Mouse (Mus musculus) midbrain, embryonic 15.5 days (tissue): ENCODE data around the gene Rbak. TPM values are rescaled to one million over a fixed set of nuclear protein-coding genes. Genes with fewer than 3 reads are reported as not detected.

Experiments used
- ATAC-seq: fragments of 200-750 bp; cut with Nextera tagmentation; replicated peaks from 2 replicates; pipeline ENCODE4 v1.8.0; 2017; ENCODE audit warnings: moderate TSS enrichment
- H3K27ac ChIP-seq: fragments of 300-500 bp; sonication (generic); 2 replicates; pipeline ENCODE4 v1.5.1; 2015; ENCODE audit warnings: mild to moderate bottlenecking, inconsistent platforms
- H3K27me3 ChIP-seq: fragments of 300-500 bp; sonication (generic); replicated peaks from 2 replicates; pipeline ENCODE4 v1.6.1; 2015; ENCODE audit warnings: inconsistent platforms
- H3K36me3 ChIP-seq: fragments of 300-500 bp; sonication (generic); replicated peaks from 2 replicates; pipeline ENCODE4 v1.6.1; 2015; ENCODE audit warnings: inconsistent platforms
- H3K4me1 ChIP-seq: fragments of 300-500 bp; sonication (generic); 2 replicates; pipeline ENCODE4 v1.6.1; 2015; ENCODE audit warnings: inconsistent platforms
- H3K4me2 ChIP-seq: fragments of 300-500 bp; sonication (generic); 2 replicates; pipeline ENCODE4 v1.6.1; 2015; ENCODE audit warnings: inconsistent platforms, mild to moderate bottlenecking, moderate library complexity
- H3K4me3 ChIP-seq: fragments of 300-500 bp; sonication (generic); 2 replicates; pipeline ENCODE4 v1.5.1; 2015; ENCODE audit warnings: mild to moderate bottlenecking, inconsistent platforms
- H3K9ac ChIP-seq: fragments of 300-500 bp; sonication (generic); 2 replicates; pipeline ENCODE4 v1.6.1; 2015; ENCODE audit warnings: mild to moderate bottlenecking, inconsistent platforms
- H3K9me3 ChIP-seq: fragments of 300-500 bp; sonication (generic); 2 replicates; pipeline ENCODE4 v1.6.1; 2016; ENCODE audit warnings: inconsistent platforms
- WGBS: fragments of 180-500 bp; shearing (Covaris S2); methylation state at CpG from one replicate; pipeline ENCODE4 v1.1.7; 2015; ENCODE audit warnings: mixed read lengths; 5-methylcytosine and 5-hydroxymethylcytosine counted together
- microRNA-seq: library from miRNA; unstranded; fragments of <30 nt; microRNA quantifications from one replicate; pipeline ENCODE4, GENCODE M21; 2016
- polyA plus RNA-seq: library from polyadenylated mRNA; unstranded; fragments of >200 nt; fragmentation: Nextera tagmentation; extraction: Ambion mirVana; gene quantifications from 2 replicates; pipeline ENCODE4 v1.2.1, GENCODE M21; 2015

Gene Rbak
- polyA plus RNA-seq, 1 experiment from 2014 or later: 14.9 TPM

GRCm38 (mm10) chr5:143132935-143133514 is 47.5 kb downstream of the Rbak start:
- H3K27me3 ChIP-seq: no peaks in the 10 kb centered on the region
- no peak overlapping the region for H3K9ac ChIP-seq
- H3K9me3 ChIP-seq: no peaks in the 10 kb centered on the region
- no peaks in the 10 kb centered on the region for H3K4me1 ChIP-seq
- ATAC-seq: no peak
- H3K27ac ChIP-seq: no peak overlapping the region
- no peak overlapping the region for H3K4me3 ChIP-seq
- no peak overlapping the region for H3K4me2 ChIP-seq
- WGBS: 83% methylated on average over 13 of the region's 13 CpGs
- no peaks in the 10 kb centered on the region for H3K36me3 ChIP-seq

GRCm38 (mm10) chr5:143130342-143130741 is 50.2 kb downstream of the Rbak start:
- H3K9ac ChIP-seq: no peak overlapping the region
- no peak overlapping the region for H3K4me2 ChIP-seq
- H3K27ac ChIP-seq: no peak overlapping the region
- no peaks in the 10 kb centered on the region for H3K9me3 ChIP-seq
- no peak overlapping the region for H3K4me3 ChIP-seq
- H3K36me3 ChIP-seq: no peaks in the 10 kb centered on the region
- WGBS: 94% methylated on average over 7 of the region's 7 CpGs
- no peaks in the 10 kb centered on the region for H3K27me3 ChIP-seq
- H3K4me1 ChIP-seq: peaks cover 7% of the 10 kb centered on the region
- no peak for ATAC-seq

GRCm38 (mm10) chr5:143129101-143129500 is 51.5 kb downstream of the Rbak start:
- no peak overlapping the region for H3K9ac ChIP-seq
- no peak overlapping the region for H3K4me2 ChIP-seq
- no peak for ATAC-seq
- H3K36me3 ChIP-seq: no peaks in the 10 kb centered on the region
- no peaks in the 10 kb centered on the region for H3K9me3 ChIP-seq
- peaks cover 15% of the 10 kb centered on the region for H3K4me1 ChIP-seq
- WGBS: 87% methylated on average over 16 of the region's 16 CpGs
- no peaks in the 10 kb centered on the region for H3K27me3 ChIP-seq
- H3K27ac ChIP-seq: no peak overlapping the region
- no peak overlapping the region for H3K4me3 ChIP-seq

GRCm38 (mm10) chr5:143127837-143128236 is 52.7 kb downstream of the Rbak start:
- no peaks in the 10 kb centered on the region for H3K27me3 ChIP-seq
- H3K36me3 ChIP-seq: no peaks in the 10 kb centered on the region
- H3K9ac ChIP-seq: no peak overlapping the region
- H3K4me2 ChIP-seq: no peak overlapping the region
- 85% methylated on average over 8 of the region's 8 CpGs for WGBS
- ATAC-seq: no peak
- H3K4me3 ChIP-seq: no peak overlapping the region
- H3K4me1 ChIP-seq: peaks cover 15% of the 10 kb centered on the region
- H3K27ac ChIP-seq: no peak overlapping the region
- H3K9me3 ChIP-seq: no peaks in the 10 kb centered on the region

GRCm38 (mm10) chr5:143126908-143127307 is 53.7 kb downstream of the Rbak start:
- 75% methylated on average over 4 of the region's 4 CpGs for WGBS
- Histone ChIP-seq H3K9ac (no peak overlapping the region), H3K9me3 (no peaks in the 10 kb centered on the region), H3K27ac (no peak overlapping the region), H3K36me3 (no peaks in the 10 kb centered on the region), H3K27me3 (no peaks in the 10 kb centered on the region), H3K4me1 (peaks cover 15% of the 10 kb centered on the region), H3K4me3 (no peak overlapping the region), H3K4me2 (no peak overlapping the region)
- ATAC-seq: no peak

- no peaks in the 10 kb centered on the region for H3K36me3 ChIP-seq
- H3K9me3 ChIP-seq: no peaks in the 10 kb centered on the region
- no peak overlapping the region for H3K9ac ChIP-seq
- H3K4me2 ChIP-seq: no peak overlapping the region
- no peak for ATAC-seq
- no peak overlapping the region for H3K4me3 ChIP-seq
- no peaks in the 10 kb centered on the region for H3K27me3 ChIP-seq
- WGBS: 80% methylated on average over 9 of the region's 9 CpGs
- peaks cover 15% of the 10 kb centered on the region for H3K4me1 ChIP-seq
- H3K27ac ChIP-seq: peak overlapping the region; percentile 87
Observed at GRCm38 (mm10) chr5:143126089-143126488, 54.5 kb downstream of the Rbak start.

- Histone ChIP-seq H3K9ac (no peak overlapping the region), H3K9me3 (no peaks in the 10 kb centered on the region), H3K36me3 (no peaks in the 10 kb centered on the region), H3K4me1 (peaks cover 15% of the 10 kb centered on the region), H3K27ac (peak overlapping the region; percentile 87), H3K4me2 (no peak overlapping the region), H3K27me3 (no peaks in the 10 kb centered on the region), H3K4me3 (no peak overlapping the region)
- peak; percentile 90 for ATAC-seq
- 16% methylated on average over 7 of the region's 7 CpGs for WGBS
Observed at GRCm38 (mm10) chr5:143125601-143126000, 55.0 kb downstream of the Rbak start.

GRCm38 (mm10) chr5:143124805-143125378 is 55.7 kb downstream of the Rbak start:
- Histone ChIP-seq H3K4me3 (no peak overlapping the region), H3K36me3 (no peaks in the 10 kb centered on the region), H3K4me1 (peaks cover 15% of the 10 kb centered on the region), H3K27me3 (no peaks in the 10 kb centered on the region), H3K9ac (no peak overlapping the region), H3K27ac (peak overlapping the region; percentile 87), H3K9me3 (no peaks in the 10 kb centered on the region), H3K4me2 (no peak overlapping the region)
- no peak for ATAC-seq
- 76% methylated on average over 4 of the region's 4 CpGs for WGBS

GRCm38 (mm10) chr5:143122673-143123072 is 57.9 kb downstream of the Rbak start:
- Histone ChIP-seq H3K36me3 (no peaks in the 10 kb centered on the region), H3K4me3 (no peak overlapping the region), H3K4me1 (peaks cover 15% of the 10 kb centered on the region), H3K27me3 (no peaks in the 10 kb centered on the region), H3K27ac (no peak overlapping the region), H3K4me2 (no peak overlapping the region), H3K9me3 (no peaks in the 10 kb centered on the region), H3K9ac (no peak overlapping the region)
- no peak for ATAC-seq
- 35% methylated on average over 1 of the region's 1 CpGs for WGBS

Small RNA genes within 50 kb of the gene (microRNA-seq; reads per million reads assigned to microRNA genes)
- gene Gm44405: not detected

Other genes starting within 250 kb of the Rbak start
- gene Fscn1, start 220.4 kb downstream of the Rbak start, polyA plus RNA-seq: 507 and 508 TPM in 2 replicates
- gene Rnf216, start 67.8 kb downstream of the Rbak start, polyA plus RNA-seq: 30.6 and 33.6 TPM in 2 replicates
- gene Olfr718-ps1, start 33.2 kb downstream of the Rbak start, polyA plus RNA-seq: 0.04 TPM in 1 of 2 replicates, not detected in the other
- not detected in 2 replicates for gene Spdye4b, start 242 bp upstream of the Rbak start, polyA plus RNA-seq
- not detected in 2 replicates for gene Spdye4a, start 46.1 kb upstream of the Rbak start, polyA plus RNA-seq
- gene Zfp12, start 54.4 kb upstream of the Rbak start, polyA plus RNA-seq: 22.5 and 22.8 TPM in 2 replicates
- gene Zfp316, start 89.2 kb upstream of the Rbak start, polyA plus RNA-seq: 14.0 and 15.0 TPM in 2 replicates
- gene Zfp853, start 112.8 kb upstream of the Rbak start, polyA plus RNA-seq: 0.19 and 0.34 TPM in 2 replicates
- gene E130309D02Rik, start 134.6 kb upstream of the Rbak start, polyA plus RNA-seq: 32.2 and 33.5 TPM in 2 replicates
- gene Zdhhc4, start 148.5 kb upstream of the Rbak start, polyA plus RNA-seq: 73.5 and 79.0 TPM in 2 replicates
- gene Grid2ip, start 176.6 kb upstream of the Rbak start, polyA plus RNA-seq: 0.33 and 0.44 TPM in 2 replicates
- 123 TPM in 2 replicates for gene Kdelr2, start 223.1 kb upstream of the Rbak start, polyA plus RNA-seq